Mouse (Mus musculus): ENCODE data around the gene Hcst. TPM values are rescaled to one million over a fixed set of nuclear protein-coding genes. Genes with fewer than 3 reads are reported as not detected.

Gene Hcst
- total and polyA plus RNA-seq, 3 experiments: 11.8 to 11.9 (median 11.8) TPM

- no peaks in the 10 kb centered on the region for H3K9me3 ChIP-seq (replicated peaks; ENCODE audit: low read length)
- TF ChIP-seq USF1 (IDR thresholded peaks at IDR 0.05; ENCODE audit: low read depth, low read length): no peak
- TF ChIP-seq NRF1 (IDR thresholded peaks at IDR 0.05; ENCODE audit: low read depth, low read length): no peak
- TF ChIP-seq MEF2A (IDR thresholded peaks at IDR 0.05; ENCODE audit: borderline replicate concordance, low read depth, low read length): no peak
- no peak for TF ChIP-seq KAT2A (IDR thresholded peaks at IDR 0.05; ENCODE audit: insufficient replicate concordance, low read length)
- no peak for TF ChIP-seq ZMIZ1 (IDR thresholded peaks at IDR 0.05; ENCODE audit: low read depth, low read length)
- TF ChIP-seq BHLHE40 (IDR thresholded peaks at IDR 0.05; ENCODE audit: low read depth, low read length): no peak
- TF ChIP-seq MAX (IDR thresholded peaks at IDR 0.05; ENCODE audit: low read length): no peak
- TF ChIP-seq RCOR1 (conservative IDR thresholded peaks at IDR 0.05; ENCODE audit: low read depth, low read length): no peak
- no peak for TF ChIP-seq MYC (IDR thresholded peaks at IDR 0.05; ENCODE audit: low read depth, low read length)
- TF ChIP-seq CHD2 (IDR thresholded peaks at IDR 0.05; ENCODE audit: low read length): no peak
- no peak for TF ChIP-seq MAFK (IDR thresholded peaks at IDR 0.05; ENCODE audit: insufficient replicate concordance, low read length)
- TF ChIP-seq TBP (conservative IDR thresholded peaks at IDR 0.05; ENCODE audit: low read depth, low read length): no peak
- TF ChIP-seq USF2 (conservative IDR thresholded peaks at IDR 0.05; ENCODE audit: low read depth, low read length): no peak
- TF ChIP-seq UBTF (IDR thresholded peaks at IDR 0.05; ENCODE audit: low read depth, low read length): no peak
- TF ChIP-seq EP300 (IDR thresholded peaks at IDR 0.05; ENCODE audit: low read length): no peak
- no peak for TF ChIP-seq ZKSCAN1 (IDR thresholded peaks at IDR 0.05; ENCODE audit: borderline replicate concordance, low read depth, low read length)
- no peaks in the 10 kb centered on the region for H3K36me3 ChIP-seq (replicated peaks in 1 of 2; ENCODE audit: control insufficient read depth in 1 of 2, insufficient read depth in 1 of 2, low read length in 1 of 2)
- peaks cover 0 to under 1% of the 10 kb centered on the region in 2 experiments; a peak in 2 of 4 replicates for H3K4me1 ChIP-seq (ENCODE audit: control insufficient read depth in 1 of 2, insufficient read depth in 2 of 2)
- in situ Hi-C loops (cut with MboI; ENCODE audit: low pct_ligation_motif_present, low pct_unique_long_range_greater_than_20kb, low sequenced_read_pairs) (no loop called here), dilution Hi-C loops (cut with MboI; ENCODE audit: extremely low pct_ligation_motif_present, extremely low pct_unique_long_range_greater_than_20kb, low sequenced_read_pairs) (no loop called here)
- no peak overlapping the region for H3K9ac ChIP-seq (ENCODE audit: insufficient read depth, low read depth)
- DNase-seq (ENCODE audit: extremely low read depth): no peak
- no peak overlapping the region for H3K27ac ChIP-seq (ENCODE audit: insufficient read depth, low read depth)
- H3K27me3 ChIP-seq (replicated peaks): no peaks in the 10 kb centered on the region
- no peaks in the 10 kb centered on the region for H3K79me2 ChIP-seq (replicated peaks; ENCODE audit: control insufficient read depth, extremely low read depth, insufficient read depth, poor library complexity, severe bottlenecking)
- H3K4me2 ChIP-seq (ENCODE audit: insufficient read depth, low read depth, poor library complexity, severe bottlenecking): no peak overlapping the region
- no peak overlapping the region for H3K4me3 ChIP-seq (replicated peaks in 1 of 3; ENCODE audit: low read depth in 2 of 3, low read length in 2 of 3, poor library complexity in 1 of 3)
Observed at GRCm38 (mm10) chr7:30399671-30400070, 20.0 kb downstream of the Hcst start.

- TF ChIP-seq TBP (conservative IDR thresholded peaks at IDR 0.05; ENCODE audit: low read depth, low read length): no peak
- TF ChIP-seq ELF1 (IDR thresholded peaks at IDR 0.05; ENCODE audit: low read depth, low read length): no peak
- TF ChIP-seq RAD21 (IDR thresholded peaks at IDR 0.05; ENCODE audit: low read depth, low read length): peak; percentile 74
- no peak for TF ChIP-seq KAT2A (IDR thresholded peaks at IDR 0.05; ENCODE audit: insufficient replicate concordance, low read length)
- peak; percentile 49 to 75; a peak in 3 of 4 replicates for TF ChIP-seq CTCF (conservative IDR thresholded peaks at IDR 0.05 in 1 of 2, IDR thresholded peaks at IDR 0.05 in 1 of 2; ENCODE audit: low read depth in 2 of 2, low read length in 2 of 2)
- peak; percentile 68 for TF ChIP-seq SMC3 (IDR thresholded peaks at IDR 0.05; ENCODE audit: low read depth, low read length)
- Histone ChIP-seq H3K79me2 (replicated peaks; ENCODE audit: control insufficient read depth, extremely low read depth, insufficient read depth, poor library complexity, severe bottlenecking) (no peaks in the 10 kb centered on the region), H3K9ac (ENCODE audit: insufficient read depth, low read depth) (no peak overlapping the region), H3K4me1 (ENCODE audit: control insufficient read depth in 1 of 2, insufficient read depth in 2 of 2) (peaks cover 3 to 21% of the 10 kb centered on the region in 2 experiments), H3K4me3 (replicated peaks in 1 of 3; ENCODE audit: low read depth in 2 of 3, low read length in 2 of 3, poor library complexity in 1 of 3) (peak overlapping the region in 1 of 3 experiments; percentile 47), H3K9me3 (replicated peaks; ENCODE audit: low read length) (no peaks in the 10 kb centered on the region), H3K4me2 (ENCODE audit: insufficient read depth, low read depth, poor library complexity, severe bottlenecking) (0 out of 2 replicates have a peak overlapping the region, but pooled peaks have one; percentile 67), H3K36me3 (replicated peaks in 1 of 2; ENCODE audit: control insufficient read depth in 1 of 2, insufficient read depth in 1 of 2, low read length in 1 of 2) (peaks cover 0 to 7% of the 10 kb centered on the region in 2 experiments), H3K27ac (ENCODE audit: insufficient read depth, low read depth) (no peak overlapping the region), H3K27me3 (replicated peaks) (no peaks in the 10 kb centered on the region)
- in situ Hi-C loops (cut with MboI; ENCODE audit: low pct_ligation_motif_present, low pct_unique_long_range_greater_than_20kb, low sequenced_read_pairs) (loop anchor here (5.0 kb wide), 1 partner anchor 32 kb away; no protein-coding TSS in a partner anchor), dilution Hi-C loops (cut with MboI; ENCODE audit: extremely low pct_ligation_motif_present, extremely low pct_unique_long_range_greater_than_20kb, low sequenced_read_pairs) (no loop called here)
- DNase-seq (ENCODE audit: extremely low read depth): peak; percentile 64
Observed at GRCm38 (mm10) chr7:30394871-30395270, 24.8 kb downstream of the Hcst start.
